Mouse (Mus musculus) kidney, adult 2 months (tissue): Measurements from ENCODE around the gene Ankrd11. TPM values are rescaled to one million over a fixed set of nuclear protein-coding genes. Genes with fewer than 3 reads are reported as not detected.

ENCODE experiments used
- DNase-seq: peaks from one replicate; pipeline ENCODE4 v3.0.0; 2021
- H3K27ac ChIP-seq: fragments of 200-500 bp; 2 replicates; pipeline ENCODE4 v1.5.1; 2012; ENCODE audit warnings: low read depth, low read length, control low read depth, inconsistent platforms; ENCODE audit not compliant: insufficient read depth
- H3K27me3 ChIP-seq: fragments of 200-500 bp; replicated peaks from 2 replicates; pipeline ENCODE4 v1.6.1; 2012; ENCODE audit warnings: mild to moderate bottlenecking, moderate library complexity, low read length, inconsistent platforms; ENCODE audit not compliant: control insufficient read depth, insufficient read depth
- H3K36me3 ChIP-seq: fragments of 200-500 bp; 2 replicates; pipeline ENCODE4 v1.6.1; 2012; ENCODE audit warnings: mild to moderate bottlenecking, moderate library complexity, low read length, inconsistent platforms; ENCODE audit not compliant: control insufficient read depth, insufficient read depth
- H3K4me1 ChIP-seq: fragments of 200-500 bp; 2 replicates; pipeline ENCODE4 v1.6.1; 2011; ENCODE audit warnings: low read length; ENCODE audit not compliant: control insufficient read depth, insufficient read depth
- H3K4me3 ChIP-seq: fragments of 200-500 bp; 2 replicates; pipeline ENCODE4 v1.5.1; 2011; ENCODE audit warnings: mild to moderate bottlenecking, low read depth, low read length, control low read depth; ENCODE audit not compliant: insufficient read depth
- CTCF ChIP-seq: fragments of 200-500 bp; conservative IDR thresholded peaks from 2 replicates; pipeline ENCODE4 v1.5.1; 2011; ENCODE audit warnings: low read depth, mild to moderate bottlenecking, control low read depth, low read length, moderate library complexity, mixed read lengths; ENCODE audit not compliant: insufficient read depth, insufficient read length
- POLR2A ChIP-seq: fragments of 200-500 bp; IDR thresholded peaks from one replicate; pipeline ENCODE4 v1.6.1; 2011; ENCODE audit warnings: low read depth, low read length, control low read depth
- WGBS: fragments of 180-500 bp; shearing (Covaris S2); methylation state at CpG from one replicate; pipeline ENCODE4 v1.1.7; 2018; 5-methylcytosine and 5-hydroxymethylcytosine counted together
- polyA plus RNA-seq: library from polyadenylated mRNA; depleted of rRNA; stranded (reverse); fragments of >200 nt; gene quantifications from 2 replicates; pipeline ENCODE4 v1.2.3, GENCODE M21; 2012

Ankrd11 gene
- polyA plus RNA-seq, 1 experiment = 32.7 TPM

- peak; percentile 97 for DNase-seq
- H3K4me3 ChIP-seq = peak overlapping the region; percentile 99
- peak; percentile 55 for TF ChIP-seq CTCF
- TF ChIP-seq POLR2A = peak; percentile 82
- under 1% methylated on average over 78 of the region's 84 CpGs for WGBS
- no peaks in the 10 kb centered on the region; the same call in 1 of the 2 replicates for H3K36me3 ChIP-seq
- H3K27me3 ChIP-seq = no peaks in the 10 kb centered on the region
- H3K27ac ChIP-seq = peak overlapping the region; percentile 95
- H3K4me1 ChIP-seq = peaks cover 17% of the 10 kb centered on the region; the same call in 1 of the 2 replicates
These were observed 23.4 kb upstream of the Ankrd11 start for GRCm38 (mm10) chr8:123065214-123066100.

- Histone ChIP-seq H3K27ac (peak overlapping the region; percentile 95), H3K4me1 (peaks cover 17% of the 10 kb centered on the region; the same call in 1 of the 2 replicates), H3K27me3 (no peaks in the 10 kb centered on the region), H3K4me3 (peak overlapping the region; percentile 70), H3K36me3 (no peaks in the 10 kb centered on the region)
- 2% methylated on average over 14 of the region's 14 CpGs for WGBS
- TF ChIP-seq CTCF (no peak), POLR2A (no peak)
- DNase-seq = no peak
These were observed 22.7 kb upstream of the Ankrd11 start for GRCm38 (mm10) chr8:123064809-123065213.

GRCm38 (mm10) chr8:123064072-123064471, 22.0 kb upstream of the Ankrd11 start:
- 69% methylated on average over 4 of the region's 4 CpGs for WGBS
- DNase-seq = no peak
- no peak overlapping the region for H3K4me3 ChIP-seq
- no peaks in the 10 kb centered on the region for H3K27me3 ChIP-seq
- TF ChIP-seq CTCF = no peak
- no peak for TF ChIP-seq POLR2A
- H3K36me3 ChIP-seq = no peaks in the 10 kb centered on the region
- peaks cover 17% of the 10 kb centered on the region; the same call in 1 of the 2 replicates for H3K4me1 ChIP-seq
- H3K27ac ChIP-seq = no peak overlapping the region

- WGBS = 76% methylated on average over 7 of the region's 7 CpGs
- no peak within 1 kb of the TSS for H3K27ac ChIP-seq
These were observed 20.6 kb upstream of the Ankrd11 start, which contains the start of gene Spg7 for GRCm38 (mm10) chr8:123062721-123063120. Gene Spg7, plus strand, starts transcription at chr8:123062942.

GRCm38 (mm10) chr8:123051458-123051857, 9.4 kb upstream of the Ankrd11 start:
- H3K27me3 ChIP-seq = no peaks in the 10 kb centered on the region
- H3K4me1 ChIP-seq = peaks cover 21% of the 10 kb centered on the region
- no peak overlapping the region for H3K4me3 ChIP-seq
- H3K36me3 ChIP-seq = no peaks in the 10 kb centered on the region
- peak; percentile 76 for DNase-seq
- WGBS = 31% methylated on average over 5 of the region's 5 CpGs
- H3K27ac ChIP-seq = no peak overlapping the region
- TF ChIP-seq CTCF (no peak), POLR2A (no peak)

More at GRCm38 (mm10) chr8:123062721-123063120, 20.6 kb upstream of the Ankrd11 start, which contains the start of gene Spg7:
- Histone ChIP-seq H3K27me3 (no peaks in the 10 kb centered on the region), H3K4me1 (peaks cover 17% of the 10 kb centered on the region; the same call in 1 of the 2 replicates), H3K36me3 (no peaks in the 10 kb centered on the region), H3K4me3 (no peak within 1 kb of the TSS)
- no peak for DNase-seq
- TF ChIP-seq CTCF (no peak), POLR2A (no peak)

- 54% methylated on average over 7 of the region's 7 CpGs for WGBS
- H3K27ac ChIP-seq = peak overlapping the region; percentile 52
- no peaks in the 10 kb centered on the region for H3K36me3 ChIP-seq
- no peak for TF ChIP-seq POLR2A
- no peak for TF ChIP-seq CTCF
- no peak for DNase-seq
- H3K4me3 ChIP-seq = no peak overlapping the region
- H3K27me3 ChIP-seq = no peaks in the 10 kb centered on the region
- H3K4me1 ChIP-seq = peaks cover 21% of the 10 kb centered on the region
These were observed 6.3 kb upstream of the Ankrd11 start for GRCm38 (mm10) chr8:123048402-123048801.

- H3K27me3 ChIP-seq = no peaks in the 10 kb centered on the region
- DNase-seq = peak; percentile 69
- no peaks in the 10 kb centered on the region for H3K36me3 ChIP-seq
- H3K27ac ChIP-seq = peak overlapping the region; percentile 52
- H3K4me1 ChIP-seq = peaks cover 21% of the 10 kb centered on the region
- TF ChIP-seq POLR2A = no peak
- TF ChIP-seq CTCF = no peak
- 38% methylated on average over 7 of the region's 7 CpGs for WGBS
- H3K4me3 ChIP-seq = no peak overlapping the region
These were observed 5.8 kb upstream of the Ankrd11 start for GRCm38 (mm10) chr8:123047827-123048226.
